Mouse (Mus musculus): ENCODE results near the gene Tff1. TPM values are rescaled to one million over a fixed set of nuclear protein-coding genes. Genes with fewer than 3 reads are reported as not detected.

Tff1 gene
- total RNA-seq (2021), result not detected
- long read RNA-seq, experiment 1, result 0 reads
- long read RNA-seq, experiment 2, result 0 reads

DNA sequence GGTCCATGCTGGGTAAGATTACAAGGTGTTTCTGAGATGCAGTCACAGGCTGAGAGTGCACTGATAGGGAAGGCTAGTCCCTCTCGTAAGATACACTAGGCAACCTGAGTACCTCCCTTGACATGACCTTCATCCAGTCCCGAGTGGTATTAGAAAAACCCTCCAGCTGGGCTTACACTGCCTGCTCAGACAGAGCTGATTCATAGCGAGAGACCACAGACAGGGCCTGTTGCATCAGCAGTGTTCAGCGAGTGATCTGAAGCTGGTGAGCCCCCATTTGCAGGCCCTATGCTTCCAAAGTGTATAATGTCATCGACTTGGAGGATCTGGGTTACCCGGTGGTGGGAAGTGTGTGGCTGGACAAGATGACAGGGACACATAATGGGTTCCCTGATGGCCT is at the start of gene Tff1:
TSS of gene Tff1 (minus strand) at position 151 of the 400 bp plus-strand sequence.
- DNase-seq (ENCODE audit: low spot score), result no peak

DNA sequence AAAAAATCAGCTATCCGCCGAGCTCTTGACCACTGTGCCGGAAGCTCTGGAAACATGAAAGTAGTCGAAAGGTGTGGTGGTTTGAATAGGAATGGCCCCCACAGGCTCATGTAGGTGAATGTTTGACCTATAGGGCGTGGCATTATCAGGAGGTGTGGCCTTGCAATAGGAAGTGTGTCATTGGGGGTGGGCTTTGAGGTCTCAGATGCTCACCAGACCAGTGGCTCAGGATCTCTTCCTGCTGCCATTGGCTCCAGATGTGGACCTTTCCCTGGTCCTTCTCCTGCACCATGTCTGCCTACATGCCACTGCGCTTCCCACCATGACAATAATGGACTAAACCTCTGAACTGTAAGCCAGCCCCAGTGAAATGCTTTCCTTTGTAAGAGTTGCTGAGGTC is 46.8 kb upstream of the Tff1 start:
- DNase-seq (ENCODE audit: low spot score), result no peak

- DNase-seq (ENCODE audit: low spot score), result no peak
These were observed 45.2 kb upstream of the Tff1 start for GRCm38 (mm10) chr17:31210299-31210698.

DNA sequence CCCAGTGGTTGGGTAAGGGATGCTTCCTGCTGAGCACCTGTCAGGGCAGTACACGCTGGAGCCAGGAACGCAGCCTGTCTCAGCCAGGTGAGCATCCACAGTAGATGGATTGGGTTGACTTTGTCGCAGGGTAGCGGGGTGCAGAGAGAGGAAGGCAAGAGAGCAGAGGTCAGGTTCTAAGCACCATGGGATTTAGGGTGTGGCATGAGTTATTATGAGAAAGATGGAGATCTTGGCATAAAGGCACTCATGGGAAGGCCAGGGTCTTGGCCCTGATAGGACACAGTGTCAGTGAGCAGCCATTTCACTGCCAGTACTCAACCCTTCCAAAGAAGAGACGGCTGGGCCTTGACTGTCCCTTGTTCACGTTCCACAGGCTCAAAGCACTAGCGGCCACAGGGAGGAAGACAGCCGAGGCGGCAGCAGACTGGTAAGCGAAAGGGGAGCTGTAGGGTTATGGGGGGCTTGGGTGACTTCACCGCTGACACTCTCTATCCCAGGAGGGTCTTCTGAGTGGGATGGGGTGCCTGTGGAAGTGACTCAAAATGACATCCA is 44.4 kb upstream of the Tff1 start:
- no peak for DNase-seq (ENCODE audit: low spot score)

DNA sequence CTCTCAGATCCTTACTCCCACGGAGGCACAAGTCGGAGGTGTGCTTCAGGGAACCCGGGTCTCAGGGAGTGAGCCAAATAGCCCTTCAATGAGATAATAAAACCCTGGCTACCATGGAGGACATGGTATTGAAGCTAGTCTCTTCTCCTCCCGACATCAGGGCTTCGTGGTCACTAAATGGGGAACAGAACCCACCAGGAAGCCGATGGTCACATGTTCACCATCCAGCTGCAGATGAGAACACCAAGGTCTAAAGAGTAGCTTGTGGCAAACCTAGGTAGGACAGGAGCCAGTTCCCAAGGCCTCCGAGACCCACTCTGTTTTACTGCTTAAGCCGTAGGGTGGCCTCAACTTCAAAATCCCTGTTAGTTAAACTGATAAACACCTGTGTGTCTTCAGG is 43.6 kb upstream of the Tff1 start:
- DNase-seq (ENCODE audit: low spot score), result no peak

DNA sequence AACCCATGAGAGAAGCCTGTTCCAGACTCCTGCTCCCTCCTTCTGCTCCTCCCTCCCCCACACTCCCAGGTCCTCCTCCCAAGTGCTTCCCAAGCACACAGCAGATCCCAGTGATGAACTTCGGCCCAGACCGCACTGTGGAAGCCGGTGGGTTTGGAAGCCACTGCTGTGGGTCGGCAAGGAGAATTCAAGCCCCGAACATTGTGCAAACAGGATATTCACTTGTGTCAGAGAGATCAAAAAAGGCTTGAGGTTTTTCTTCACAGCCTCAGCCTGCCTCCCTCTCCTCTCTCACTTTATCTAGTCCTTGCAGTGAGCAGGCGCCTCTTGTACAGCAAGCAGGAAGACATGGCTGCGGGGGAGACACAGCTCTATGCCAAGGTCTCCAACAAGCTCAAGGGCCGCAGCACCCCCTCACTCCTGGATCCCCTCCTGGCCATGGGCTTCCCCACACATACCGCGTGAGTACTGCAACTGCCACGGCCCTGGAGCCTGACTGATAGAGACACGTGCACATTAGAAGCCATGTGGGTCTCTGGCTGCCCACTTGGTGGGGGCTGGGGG is 42.8 kb upstream of the Tff1 start, which contains the start of gene Ubash3a:
TSS of gene Ubash3a (plus strand) at position 103 of the 564 bp plus-strand sequence.
- DNase-seq (ENCODE audit: low spot score), result no peak

DNA sequence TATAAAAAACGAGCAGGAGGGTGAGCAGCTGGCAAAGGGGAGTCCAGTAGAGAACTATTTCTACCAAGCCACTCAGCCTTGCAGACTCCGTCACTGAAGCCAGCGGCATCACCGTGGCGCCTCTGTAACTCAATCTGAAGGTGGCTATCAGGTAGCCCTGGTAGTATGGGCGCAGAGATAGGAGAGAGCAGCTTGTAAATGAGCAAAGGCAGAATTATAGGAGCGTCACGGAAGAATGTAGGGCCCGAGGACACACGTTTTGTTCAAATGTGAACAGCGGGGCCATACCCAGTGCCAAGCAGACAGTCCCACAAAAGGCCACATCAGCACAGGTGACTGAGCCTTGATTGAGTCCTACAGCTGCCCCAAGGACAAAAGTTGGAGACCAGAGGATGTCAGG is 33.8 kb upstream of the Tff1 start, which contains the start of gene Tmprss3:
TSS of gene Tmprss3 (minus strand) at position 101 of the 400 bp plus-strand sequence.
- DNase-seq (ENCODE audit: low spot score), result no peak

DNA sequence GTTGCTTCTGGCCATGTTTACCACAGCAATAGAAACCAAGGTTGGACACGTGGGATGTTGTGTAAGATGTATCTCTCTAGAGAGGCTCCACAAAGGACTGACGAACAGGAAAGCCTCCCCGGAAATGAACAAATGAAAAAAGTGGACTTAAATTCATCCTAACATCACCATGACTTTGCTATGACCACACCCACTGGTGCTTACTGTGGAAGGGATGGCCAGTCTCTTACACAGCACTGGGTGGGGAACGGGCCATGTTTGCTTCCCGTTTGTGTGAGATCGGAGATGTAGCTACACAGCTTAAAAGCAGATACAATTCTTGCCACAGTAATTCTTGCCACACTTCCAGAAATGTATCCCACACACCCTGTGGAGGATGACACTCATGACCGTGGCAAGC is 31.2 kb upstream of the Tff1 start:
- DNase-seq (ENCODE audit: low spot score), result no peak

DNA sequence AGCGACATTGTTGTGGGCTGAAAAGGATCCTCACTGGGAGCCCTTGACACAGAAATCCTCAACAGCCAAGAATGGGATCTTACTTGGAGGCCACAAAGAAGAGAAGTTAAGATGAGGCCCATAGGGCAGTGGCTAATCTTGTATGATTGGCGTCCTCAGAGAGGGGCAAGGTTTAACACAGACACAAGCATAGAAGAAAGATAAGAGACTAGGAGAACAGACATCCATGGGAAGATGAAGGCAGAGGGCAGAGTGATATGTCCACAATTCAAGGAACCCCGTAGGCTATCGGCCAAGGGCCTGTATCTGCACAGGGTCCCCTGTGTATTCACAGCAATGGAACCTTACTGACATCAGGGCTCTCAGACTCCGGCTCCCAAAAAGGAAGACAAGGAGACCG is 30.1 kb upstream of the Tff1 start:
- DNase-seq (ENCODE audit: low spot score), result no peak

GRCm38 (mm10) chr17:31193360-31193759 is 28.3 kb upstream of the Tff1 start:
- no peak for DNase-seq (ENCODE audit: low spot score)

GRCm38 (mm10) chr17:31192663-31193062 is 27.6 kb upstream of the Tff1 start:
- DNase-seq (ENCODE audit: low spot score), result no peak

GRCm38 (mm10) chr17:31191825-31192224 is 26.7 kb upstream of the Tff1 start:
- no peak for DNase-seq (ENCODE audit: low spot score)

GRCm38 (mm10) chr17:31187370-31187769 is 22.3 kb upstream of the Tff1 start:
- peak; percentile 59 for DNase-seq (ENCODE audit: low spot score)

GRCm38 (mm10) chr17:31184269-31184990 is 19.4 kb upstream of the Tff1 start:
- DNase-seq (ENCODE audit: low spot score), result no peak

DNA sequence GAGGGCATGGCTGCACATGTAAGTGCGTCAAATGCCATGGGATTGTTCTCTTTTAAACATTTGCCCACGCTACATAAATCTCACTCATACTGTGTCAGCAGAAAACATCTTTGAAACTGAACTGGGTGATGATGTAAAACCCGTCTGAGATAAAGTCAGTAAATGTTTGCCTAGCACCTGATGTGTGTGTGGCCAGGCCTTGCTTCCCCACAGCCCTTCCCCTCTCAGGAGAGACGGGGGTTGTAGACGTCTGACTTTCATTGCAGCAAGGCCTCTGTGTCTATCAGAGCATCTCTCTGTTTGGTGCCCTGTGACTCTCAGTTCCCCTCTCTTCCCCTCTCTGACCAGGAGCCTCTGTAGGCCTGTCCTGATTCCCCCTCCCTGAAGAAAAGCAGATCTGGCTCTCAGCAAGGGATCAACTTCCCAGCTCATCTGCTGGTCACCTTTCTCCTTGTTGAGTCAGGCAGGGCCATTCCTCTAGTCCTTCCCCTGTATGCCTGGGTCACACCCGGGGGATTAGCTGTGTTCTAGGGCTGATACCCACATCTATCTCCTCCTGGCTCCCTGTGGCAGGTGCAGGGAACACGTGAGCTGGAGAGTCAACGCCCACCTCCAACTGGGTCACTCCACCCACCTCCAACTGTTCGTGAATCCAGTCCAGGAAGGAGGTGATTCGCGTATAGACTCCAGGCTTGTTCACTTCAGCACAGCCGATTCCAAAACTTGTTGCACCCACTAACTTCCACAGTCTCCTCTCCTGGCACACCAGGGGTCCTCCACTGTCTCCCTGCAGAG is 18.3 kb upstream of the Tff1 start:
- no peak for DNase-seq (ENCODE audit: low spot score)

GRCm38 (mm10) chr17:31181490-31181889 is 16.4 kb upstream of the Tff1 start:
- no peak for DNase-seq (ENCODE audit: low spot score)

- DNase-seq (ENCODE audit: low spot score), result no peak
These were observed 11.2 kb upstream of the Tff1 start for GRCm38 (mm10) chr17:31176321-31176720.

DNA sequence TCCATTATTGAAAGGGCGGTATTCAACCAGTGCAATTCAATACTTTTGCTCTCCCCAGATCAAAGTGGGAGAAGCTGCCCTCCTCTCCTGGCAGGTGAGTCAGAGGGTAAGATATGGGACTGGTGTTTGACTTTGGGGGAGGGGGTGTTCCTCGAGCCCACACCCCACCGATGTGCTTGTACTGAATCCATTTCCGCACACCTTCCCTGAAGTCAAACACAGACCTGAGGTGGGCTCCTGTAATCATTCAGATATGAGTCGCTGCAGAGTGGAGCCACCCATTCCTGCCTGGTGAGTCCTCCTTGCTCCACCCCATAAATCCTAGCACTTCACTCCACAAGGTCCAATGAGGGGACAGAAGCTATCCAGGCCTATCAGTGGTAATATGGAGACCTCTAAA is 4.7 kb upstream of the Tff1 start:
- no peak for DNase-seq (ENCODE audit: low spot score)

DNA sequence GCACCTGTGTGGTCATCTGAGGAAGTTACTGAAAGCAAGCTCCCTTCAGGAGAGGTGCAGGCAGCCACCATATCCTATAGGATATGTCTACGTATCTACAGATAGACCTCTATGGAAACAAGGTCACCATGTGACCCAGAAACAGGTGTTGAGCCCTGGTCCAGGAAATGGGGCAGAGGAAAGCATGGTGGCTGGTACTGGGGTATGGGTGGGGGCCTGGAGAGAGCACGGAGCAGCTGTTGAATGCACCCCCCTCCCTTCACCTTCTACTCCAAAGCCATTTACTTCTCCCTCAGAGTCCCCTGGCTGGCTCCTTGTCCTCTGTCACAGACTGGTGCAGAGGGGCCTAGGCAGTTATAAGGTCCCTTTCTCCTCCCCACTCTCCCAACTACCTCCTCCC is 1.3 kb downstream of the Tff1 start:
- no peak for DNase-seq (ENCODE audit: low spot score)

DNA sequence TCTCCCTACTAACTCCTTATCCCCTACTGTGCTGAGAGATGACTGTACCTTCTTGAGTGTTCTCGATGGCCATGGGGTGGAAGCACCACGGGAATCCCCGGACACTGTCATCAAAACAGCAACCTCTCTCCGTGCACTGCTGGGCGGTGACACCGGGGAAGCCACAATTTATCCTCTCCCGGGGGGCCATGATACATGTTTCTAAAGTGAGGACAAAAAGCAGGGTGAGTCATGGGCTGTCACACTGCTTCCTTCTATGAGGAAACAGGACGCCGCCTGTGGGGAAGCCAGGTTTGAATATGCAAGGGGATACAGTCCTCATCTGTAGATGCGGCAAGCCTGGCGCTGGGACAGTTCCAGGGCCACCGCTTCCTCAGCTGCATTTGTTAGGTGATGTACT is 2.5 kb downstream of the Tff1 start:
- no peak for DNase-seq (ENCODE audit: low spot score)

GRCm38 (mm10) chr17:31160291-31160690 is 4.8 kb downstream of the Tff1 start:
- no peak for DNase-seq (ENCODE audit: low spot score)

DNA sequence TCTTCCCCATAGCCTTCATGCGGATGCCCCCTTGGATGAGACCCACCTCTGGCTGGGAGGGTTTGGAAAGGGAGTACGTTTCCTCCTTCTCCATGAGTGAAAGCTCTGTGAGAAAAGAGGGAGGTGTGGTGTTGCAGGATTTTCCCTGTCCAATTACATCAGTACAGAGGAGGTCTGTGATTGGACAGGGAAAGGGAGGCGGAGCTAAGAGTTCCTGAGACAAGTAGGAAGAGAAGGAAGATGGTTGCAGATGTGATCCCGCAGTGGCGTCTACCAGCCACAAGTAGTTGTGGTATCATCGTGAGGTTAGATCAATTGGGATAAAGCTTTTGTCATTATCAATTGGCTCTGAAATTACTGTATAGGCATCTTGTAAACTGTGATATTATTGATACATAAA is 7.2 kb downstream of the Tff1 start:
- DNase-seq (ENCODE audit: low spot score), result no peak

Data from gastrocnemius, adult 18-20 months (tissue).